Mouse (Mus musculus): ENCODE data around the gene Zfp462. TPM values are rescaled to one million over a fixed set of nuclear protein-coding genes. Genes with fewer than 3 reads are reported as not detected.

Gene Zfp462
- total RNA-seq, 2 experiments from 2014 or later, result 7.2 to 7.5 TPM

- DNase-seq, result no peak
- intact Hi-C loops (cut with DNase I), result no loop called here
Measured at GRCm38 (mm10) chr4:55088922-55089321, 144.1 kb downstream of the Zfp462 start.

GRCm38 (mm10) chr4:55097157-55097556, 152.3 kb downstream of the Zfp462 start:
- DNase-seq, result no peak
- intact Hi-C loops (cut with DNase I), result no loop called here

- no peak for DNase-seq
- intact Hi-C loops (cut with DNase I), result no loop called here
Measured at GRCm38 (mm10) chr4:55098366-55098765, 153.5 kb downstream of the Zfp462 start.

- DNase-seq, result peak in 1 of 2 experiments; percentile 8
- intact Hi-C loops (cut with DNase I), result no loop called here
Measured at GRCm38 (mm10) chr4:55100851-55101250, 156.0 kb downstream of the Zfp462 start.

GRCm38 (mm10) chr4:55101601-55102000, 156.8 kb downstream of the Zfp462 start:
- no peak for DNase-seq
- intact Hi-C loops (cut with DNase I), result no loop called here

- intact Hi-C loops (cut with DNase I), result no loop called here
Measured at GRCm38 (mm10) chr4:55102382-55102781, 157.5 kb downstream of the Zfp462 start.

GRCm38 (mm10) chr4:55103575-55103974, 158.7 kb downstream of the Zfp462 start:
- DNase-seq, result no peak
- intact Hi-C loops (cut with DNase I), result no loop called here

More at GRCm38 (mm10) chr4:55102382-55102781, 157.5 kb downstream of the Zfp462 start:
- DNase-seq, result no peak

GRCm38 (mm10) chr4:55117839-55118487, 173.1 kb downstream of the Zfp462 start:
- intact Hi-C loops (cut with DNase I), result loop anchor here (5.0 kb wide), 1 partner anchor 94 kb away; no protein-coding TSS in a partner anchor

GRCm38 (mm10) chr4:55121126-55121525, 176.3 kb downstream of the Zfp462 start:
- intact Hi-C loops (cut with DNase I), result no loop called here
- DNase-seq, result no peak

More at GRCm38 (mm10) chr4:55117839-55118487, 173.1 kb downstream of the Zfp462 start:
- no peak for DNase-seq

GRCm38 (mm10) chr4:55121952-55122351, 177.1 kb downstream of the Zfp462 start:
- intact Hi-C loops (cut with DNase I), result no loop called here
- DNase-seq, result no peak

GRCm38 (mm10) chr4:55124126-55124525, 179.3 kb downstream of the Zfp462 start:
- intact Hi-C loops (cut with DNase I), result no loop called here
- DNase-seq, result no peak

- intact Hi-C loops (cut with DNase I), result no loop called here
Measured at GRCm38 (mm10) chr4:55125048-55125737, 180.3 kb downstream of the Zfp462 start.

GRCm38 (mm10) chr4:55125738-55126054, 180.8 kb downstream of the Zfp462 start:
- peak in 1 of 2 experiments; percentile 3 for DNase-seq
- intact Hi-C loops (cut with DNase I), result no loop called here

More at GRCm38 (mm10) chr4:55125048-55125737, 180.3 kb downstream of the Zfp462 start:
- peak; percentile 9 to 31 for DNase-seq

- intact Hi-C loops (cut with DNase I), result no loop called here
- no peak for DNase-seq
Measured at GRCm38 (mm10) chr4:55127228-55127901, 182.5 kb downstream of the Zfp462 start.

- no peak for DNase-seq
- intact Hi-C loops (cut with DNase I), result no loop called here
Measured at GRCm38 (mm10) chr4:55128088-55128835, 183.4 kb downstream of the Zfp462 start.
